Mouse (Mus musculus): Measurements from ENCODE around the gene Tmprss9. TPM values are rescaled to one million over a fixed set of nuclear protein-coding genes. Genes with fewer than 3 reads are reported as not detected.

The Tmprss9 gene
- polyA plus RNA-seq, 1 experiment = 0.08 TPM

DNA sequence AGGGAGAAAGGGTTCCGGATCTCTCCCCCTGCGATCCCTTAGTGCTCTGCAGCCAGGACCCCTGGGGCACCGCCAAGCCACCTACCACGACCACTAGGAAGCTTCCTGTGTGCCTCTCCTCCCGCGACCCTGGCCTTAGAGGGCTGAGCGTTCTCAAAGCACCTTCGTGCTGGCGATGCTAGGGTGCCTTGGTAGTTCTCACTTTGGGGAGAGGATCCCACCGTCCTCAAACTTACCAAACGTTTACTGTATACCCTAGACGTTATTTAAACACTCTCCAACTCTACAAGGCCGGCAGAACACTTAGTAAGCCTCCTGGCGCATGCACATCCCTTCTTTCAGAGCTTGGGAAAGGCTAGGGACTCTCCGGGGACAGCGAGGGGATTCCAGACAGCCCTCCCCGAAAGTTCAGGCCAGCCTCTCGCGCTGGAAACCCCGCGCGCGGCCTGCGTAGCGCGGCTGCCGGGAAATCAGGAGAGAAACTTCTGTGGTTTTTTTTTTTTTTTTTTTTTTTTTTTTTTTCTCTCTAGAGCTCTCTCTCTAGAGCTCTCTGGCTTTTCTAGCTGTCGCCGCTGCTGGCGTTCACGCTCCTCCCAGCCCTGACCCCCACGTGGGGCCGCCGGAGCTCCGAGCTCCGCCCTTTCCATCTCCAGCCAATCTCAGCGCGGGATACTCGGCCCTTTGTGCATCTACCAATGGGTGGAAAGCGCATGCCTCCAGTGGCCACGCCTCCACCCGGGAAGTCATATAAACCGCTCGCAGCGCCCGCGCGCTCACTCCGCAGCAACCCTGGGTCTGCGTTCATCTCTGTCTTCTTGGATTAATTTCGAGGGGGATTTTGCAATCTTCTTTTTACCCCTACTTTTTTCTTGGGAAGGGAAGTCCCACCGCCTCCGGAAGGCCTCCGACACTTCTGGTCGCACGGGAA, 57.9 kb downstream of the Tmprss9 start, which contains the start of gene Gadd45b:
Gadd45b (plus strand) TSS at position 775 of the 928 bp plus-strand sequence.
- TF ChIP-seq FLI1 (IDR thresholded peaks at IDR 0.05; ENCODE audit: low read length) = no peak
- no peak for TF ChIP-seq GATA1 (IDR thresholded peaks at IDR 0.05; ENCODE audit: borderline replicate concordance, low read length)
- Histone ChIP-seq H3K4me1 (peaks cover 84% of the 10 kb centered on the region), H3K4me3 (replicated peaks) (peak within 1 kb of the TSS; percentile 98), H3K9me3 (no peaks in the 10 kb centered on the region), H3K27me3 (replicated peaks) (peaks cover 11% of the 10 kb centered on the region), H3K36me3 (replicated peaks; ENCODE audit: low read length) (peaks cover 12% of the 10 kb centered on the region)

DNA sequence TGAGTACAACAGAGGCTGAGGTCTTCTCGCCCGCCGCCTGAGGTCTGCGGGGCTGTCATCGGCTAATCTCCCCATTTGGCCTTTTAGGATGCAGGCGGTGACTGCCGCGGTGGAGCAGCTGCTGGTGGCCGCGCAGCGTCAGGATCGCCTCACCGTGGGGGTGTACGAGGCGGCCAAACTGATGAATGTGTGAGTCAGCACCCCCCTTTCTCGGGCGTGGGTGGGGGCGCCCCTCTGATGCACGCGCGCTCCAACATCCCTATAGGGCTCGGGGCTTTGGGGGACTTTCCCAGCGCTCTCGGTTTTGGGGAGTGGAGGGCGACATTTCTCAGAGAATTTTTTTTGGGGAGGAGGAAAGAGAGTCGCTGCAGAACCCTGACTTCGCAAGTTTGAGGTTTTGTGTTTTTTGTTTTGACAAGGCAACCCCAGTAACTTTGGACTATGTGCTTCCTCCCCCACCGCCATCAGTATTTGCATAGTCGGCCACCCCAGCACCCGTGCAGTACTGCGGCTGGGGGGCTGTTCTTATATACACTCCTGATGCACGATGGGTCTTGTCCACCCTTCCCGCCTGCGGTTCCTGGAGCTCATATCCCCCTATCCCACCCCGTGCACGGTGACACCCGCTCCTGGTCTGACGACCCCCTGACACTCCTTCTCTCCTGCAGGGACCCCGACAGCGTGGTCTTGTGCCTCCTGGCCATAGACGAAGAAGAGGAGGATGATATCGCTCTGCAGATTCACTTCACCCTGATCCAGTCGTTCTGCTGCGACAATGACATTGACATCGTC, 58.9 kb downstream of the Tmprss9 start:
- no peaks in the 10 kb centered on the region for H3K9me3 ChIP-seq
- H3K36me3 ChIP-seq (replicated peaks; ENCODE audit: low read length) = peaks cover 12% of the 10 kb centered on the region
- peaks cover 90% of the 10 kb centered on the region for H3K4me1 ChIP-seq
- peaks cover 16% of the 10 kb centered on the region for H3K27me3 ChIP-seq (replicated peaks)
- no peak for TF ChIP-seq GATA1 (IDR thresholded peaks at IDR 0.05; ENCODE audit: borderline replicate concordance, low read length)
- no peak for TF ChIP-seq FLI1 (IDR thresholded peaks at IDR 0.05; ENCODE audit: low read length)
- H3K4me3 ChIP-seq (replicated peaks) = peak overlapping the region; percentile 98

DNA sequence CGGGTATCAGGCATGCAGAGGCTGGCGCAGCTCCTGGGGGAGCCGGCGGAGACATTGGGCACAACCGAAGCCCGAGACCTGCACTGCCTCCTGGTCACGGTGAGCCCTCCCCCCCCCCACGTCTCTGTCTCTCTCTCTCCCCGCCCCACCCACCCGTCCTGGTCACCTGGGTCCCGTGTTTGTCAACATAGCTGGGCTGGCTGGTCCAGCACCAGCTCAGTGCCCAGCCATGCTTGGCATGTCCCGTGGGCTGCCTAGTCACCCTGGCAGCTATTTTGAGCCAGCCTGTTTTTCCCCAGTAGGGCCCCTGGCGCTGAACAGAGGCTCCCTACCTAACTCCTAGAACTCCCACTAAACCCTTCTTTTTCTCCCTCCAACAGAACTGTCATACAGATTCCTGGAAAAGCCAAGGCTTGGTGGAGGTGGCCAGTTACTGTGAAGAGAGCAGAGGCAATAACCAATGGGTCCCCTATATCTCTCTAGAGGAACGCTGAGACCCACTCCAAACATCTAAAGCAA, 59.6 kb downstream of the Tmprss9 start:
- Histone ChIP-seq H3K27me3 (replicated peaks) (peaks cover 23% of the 10 kb centered on the region), H3K36me3 (replicated peaks; ENCODE audit: low read length) (peaks cover 12% of the 10 kb centered on the region), H3K9me3 (no peaks in the 10 kb centered on the region), H3K4me3 (replicated peaks) (peak overlapping the region; percentile 98), H3K4me1 (peaks cover 90% of the 10 kb centered on the region)
- TF ChIP-seq GATA1 (IDR thresholded peaks at IDR 0.05; ENCODE audit: borderline replicate concordance, low read length) (no peak), FLI1 (IDR thresholded peaks at IDR 0.05; ENCODE audit: low read length) (no peak)

DNA sequence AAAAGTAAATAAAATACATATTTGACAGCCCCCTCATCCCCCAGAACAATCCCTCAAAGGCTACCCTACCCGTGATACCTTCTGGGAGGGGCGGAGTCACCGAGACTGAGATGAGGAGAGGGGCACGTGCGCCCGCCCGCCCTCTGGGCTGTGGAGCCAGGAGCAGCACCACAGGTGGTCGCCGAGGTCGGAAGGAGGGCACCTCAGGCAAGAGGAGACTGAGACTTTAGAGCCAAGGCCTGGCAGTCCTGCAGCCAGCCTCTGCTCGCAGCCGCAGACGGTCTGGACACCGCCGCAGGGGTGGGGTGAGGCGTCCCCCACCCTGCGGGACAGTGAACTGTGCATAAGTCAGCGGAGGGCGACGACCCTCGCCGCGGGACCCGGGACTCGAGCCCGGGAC, 60.0 kb downstream of the Tmprss9 start:
- Histone ChIP-seq H3K9me3 (no peaks in the 10 kb centered on the region), H3K4me1 (peaks cover 90% of the 10 kb centered on the region), H3K4me3 (replicated peaks) (peak overlapping the region; percentile 98), H3K27me3 (replicated peaks) (peaks cover 28% of the 10 kb centered on the region), H3K36me3 (replicated peaks; ENCODE audit: low read length) (peaks cover 12% of the 10 kb centered on the region)
- TF ChIP-seq FLI1 (IDR thresholded peaks at IDR 0.05; ENCODE audit: low read length) (no peak), GATA1 (IDR thresholded peaks at IDR 0.05; ENCODE audit: borderline replicate concordance, low read length) (no peak)

DNA sequence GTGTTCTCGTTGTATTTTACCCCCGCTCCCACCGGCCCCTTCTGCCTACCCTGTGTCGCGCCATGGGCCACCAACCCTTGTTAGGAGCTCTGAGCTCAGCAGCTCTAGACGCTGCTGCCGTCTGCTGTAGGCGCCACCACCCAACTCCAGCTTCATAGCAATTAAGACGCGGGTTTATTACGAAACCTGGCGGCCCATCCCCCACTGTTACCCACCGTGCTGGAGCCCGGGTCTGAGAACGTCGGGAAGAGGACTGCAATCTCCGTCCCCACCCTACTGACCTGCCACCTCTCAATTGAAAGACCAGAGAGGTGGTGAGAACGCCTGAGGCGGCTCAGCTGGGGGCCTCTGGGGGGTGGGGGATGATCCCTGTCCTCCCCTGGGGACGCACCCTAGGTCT, 60.6 kb downstream of the Tmprss9 start:
- Histone ChIP-seq H3K27me3 (replicated peaks) (peaks cover 33% of the 10 kb centered on the region), H3K4me1 (peaks cover 90% of the 10 kb centered on the region), H3K36me3 (replicated peaks; ENCODE audit: low read length) (peaks cover 12% of the 10 kb centered on the region), H3K4me3 (replicated peaks) (peak overlapping the region; percentile 98), H3K9me3 (no peaks in the 10 kb centered on the region)
- TF ChIP-seq GATA1 (IDR thresholded peaks at IDR 0.05; ENCODE audit: borderline replicate concordance, low read length) = no peak
- TF ChIP-seq FLI1 (IDR thresholded peaks at IDR 0.05; ENCODE audit: low read length) = no peak

DNA sequence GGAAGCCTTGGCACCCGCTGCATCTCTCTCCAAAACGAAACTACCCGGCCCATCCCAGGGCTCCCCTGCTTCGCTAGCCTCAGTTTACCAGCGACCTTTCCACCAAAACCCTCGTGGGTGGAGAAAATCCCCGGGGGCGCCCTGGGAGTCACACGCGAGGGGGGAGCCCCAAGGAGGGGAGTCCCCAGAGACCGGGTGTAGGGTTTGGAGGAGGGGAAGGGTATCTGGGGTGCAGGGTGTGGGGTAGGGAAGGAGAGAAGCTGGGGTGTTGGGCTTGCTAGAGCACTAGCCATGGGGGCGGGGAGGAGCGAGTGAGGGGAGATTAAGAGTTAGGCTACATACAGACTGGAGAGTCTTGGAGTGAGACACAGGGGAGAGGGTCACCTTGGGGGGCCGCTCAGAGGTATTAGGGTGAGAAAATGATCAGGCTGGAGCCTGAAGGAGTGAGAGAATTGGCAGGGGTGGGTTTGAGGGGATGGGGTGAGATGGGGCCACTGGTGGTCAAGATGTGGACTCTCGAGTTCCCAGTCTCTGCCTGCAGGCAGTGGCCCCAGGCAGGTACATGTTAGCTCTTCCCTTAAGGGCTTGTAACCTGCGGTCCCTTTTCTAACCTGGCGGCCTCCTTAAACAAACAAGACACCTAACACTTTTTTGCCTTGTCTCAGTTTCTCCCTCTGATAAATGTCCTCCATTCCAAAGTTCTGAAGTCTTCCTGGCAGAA, 61.2 kb downstream of the Tmprss9 start:
- Histone ChIP-seq H3K27me3 (replicated peaks) (peaks cover 39% of the 10 kb centered on the region), H3K36me3 (replicated peaks; ENCODE audit: low read length) (peaks cover 12% of the 10 kb centered on the region), H3K9me3 (no peaks in the 10 kb centered on the region), H3K4me1 (peaks cover 90% of the 10 kb centered on the region), H3K4me3 (replicated peaks) (peak overlapping the region; percentile 98)
- no peak for TF ChIP-seq FLI1 (IDR thresholded peaks at IDR 0.05; ENCODE audit: low read length)
- TF ChIP-seq GATA1 (IDR thresholded peaks at IDR 0.05; ENCODE audit: borderline replicate concordance, low read length) = no peak

DNA sequence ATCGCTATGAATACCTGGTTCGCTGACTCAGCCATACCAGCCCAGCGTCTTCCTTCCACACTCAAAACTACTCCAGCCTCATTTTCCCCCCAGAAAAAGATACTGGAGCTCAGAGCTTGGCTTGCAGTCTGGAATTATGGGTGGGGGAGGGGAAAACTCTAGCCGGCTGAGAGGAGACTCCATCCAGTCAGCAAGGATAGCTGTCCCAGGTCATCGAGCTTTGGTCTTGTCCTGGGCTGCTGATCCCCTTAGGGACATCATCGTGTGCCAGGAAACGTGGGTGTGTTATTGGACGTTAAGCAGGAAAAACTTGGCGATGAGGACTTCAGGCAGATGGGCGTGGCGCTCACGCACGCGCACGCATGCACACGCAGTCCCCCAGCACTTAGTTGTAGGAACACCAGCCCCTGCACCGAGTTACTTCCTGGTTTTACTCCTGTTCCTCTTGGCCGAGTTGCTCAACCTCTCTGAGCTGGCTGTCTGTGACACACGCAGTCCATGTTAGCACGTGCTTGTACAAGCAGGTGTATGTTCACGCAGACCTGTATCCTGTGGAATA, 61.9 kb downstream of the Tmprss9 start:
- H3K9me3 ChIP-seq = no peaks in the 10 kb centered on the region
- TF ChIP-seq FLI1 (IDR thresholded peaks at IDR 0.05; ENCODE audit: low read length) (no peak), GATA1 (IDR thresholded peaks at IDR 0.05; ENCODE audit: borderline replicate concordance, low read length) (no peak)
- H3K27me3 ChIP-seq (replicated peaks) = peaks cover 46% of the 10 kb centered on the region
- H3K4me1 ChIP-seq = peaks cover 93% of the 10 kb centered on the region
- H3K36me3 ChIP-seq (replicated peaks; ENCODE audit: low read length) = peaks cover 12% of the 10 kb centered on the region
- H3K4me3 ChIP-seq (replicated peaks) = peak overlapping the region; percentile 98

DNA sequence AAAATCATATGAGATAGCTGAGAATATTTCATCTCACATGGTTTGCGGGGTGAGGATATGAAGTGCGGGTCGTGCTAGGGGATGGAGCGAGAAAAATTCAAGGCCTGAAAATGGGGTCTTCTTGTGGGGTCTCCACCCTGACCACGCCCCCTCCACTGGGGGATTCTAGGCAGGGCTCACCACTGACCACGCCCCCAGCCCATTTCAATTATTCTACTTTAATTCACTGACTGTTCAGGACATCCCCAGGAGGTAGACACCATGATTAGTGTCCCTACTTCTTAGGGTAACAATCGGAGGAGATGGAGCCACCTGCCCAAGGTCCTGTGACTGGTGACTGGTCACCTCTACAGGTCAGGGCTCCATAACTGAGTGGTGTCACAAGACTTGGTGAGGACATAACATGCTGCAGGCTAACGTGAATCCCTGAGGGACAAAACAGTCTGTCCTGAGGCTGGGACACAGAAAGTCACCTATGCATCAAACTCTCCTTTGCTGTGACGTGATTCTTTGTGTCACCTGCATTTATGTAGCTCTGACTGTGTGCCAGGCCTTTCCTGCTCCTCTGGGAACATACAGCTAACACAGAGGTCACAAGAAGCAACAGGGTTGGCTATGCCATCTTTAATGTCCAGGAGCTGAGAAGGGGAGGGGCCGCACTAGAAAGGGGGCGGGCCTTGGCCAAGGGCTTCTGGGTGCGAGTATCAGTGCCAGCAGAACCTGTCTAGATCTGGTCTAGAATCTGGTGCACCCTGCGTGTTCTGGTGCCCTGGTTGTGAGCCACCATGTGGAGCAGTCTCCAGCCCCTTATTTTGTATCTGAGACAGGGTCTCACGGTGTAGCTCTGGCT, 62.7 kb downstream of the Tmprss9 start:
- H3K4me3 ChIP-seq (replicated peaks) = peak overlapping the region; percentile 46

More for the DNA sequence above, 62.7 kb downstream of the Tmprss9 start:
- H3K9me3 ChIP-seq = no peaks in the 10 kb centered on the region
- peaks cover 12% of the 10 kb centered on the region for H3K36me3 ChIP-seq (replicated peaks; ENCODE audit: low read length)
- H3K4me1 ChIP-seq = peaks cover 94% of the 10 kb centered on the region
- TF ChIP-seq GATA1 (IDR thresholded peaks at IDR 0.05; ENCODE audit: borderline replicate concordance, low read length) (no peak), FLI1 (IDR thresholded peaks at IDR 0.05; ENCODE audit: low read length) (no peak)
- H3K27me3 ChIP-seq (replicated peaks) = peaks cover 54% of the 10 kb centered on the region

Measured in megakaryocyte, embryonic 14.5 days (primary cell).